Comparison of ENCODE assay signal across 13 mouse cellular contexts in genomic region chr17:76294630-76295029, GRCm38 (mm10).
DNase-seq lines count a peak whose midpoint lies in the region; ATAC-seq and TF ChIP-seq lines count a peak whose summit lies in the region.
"Had no signal": no experiment of that assay in that cellular context is flagged by ENCODE, and none has a peak within 500 bp of the region (broad histone marks: within the 10 kb centered on the region; RNA-seq: fewer than 3 reads in every experiment).

No protein-coding gene starts in this region.

- H3K4me3 ChIP-seq in forebrain, postnatal 0 days (ENCODE audit: low read depth, low read length) = no peak overlapping the region
- no peak overlapping the region for H3K4me3 ChIP-seq in forebrain, embryonic 12.5 days (replicated peaks)
- H3K4me3 ChIP-seq in lung, embryonic 14.5 days (ENCODE audit: low read depth, low read length) = no peak overlapping the region
- H3K4me3 ChIP-seq: embryonic facial prominence, embryonic 13.5 days; hindbrain, embryonic 12.5 days; neural tube, embryonic 12.5 days had no signal

- ATAC-seq in forebrain, postnatal 0 days = no peak
- no peak for ATAC-seq in forebrain, embryonic 12.5 days (ENCODE audit: low FRiP score)
- no peak for ATAC-seq in lung, embryonic 14.5 days (ENCODE audit: insufficient read depth)
- no peak for ATAC-seq in inflammation-experienced regulatory T-cells, adult 6 months

- H3K36me3 ChIP-seq in forebrain, postnatal 0 days (ENCODE audit: insufficient read depth) = no peaks in the 10 kb centered on the region
- no peaks in the 10 kb centered on the region for H3K36me3 ChIP-seq in forebrain, embryonic 12.5 days (replicated peaks)
- H3K36me3 ChIP-seq in lung, embryonic 14.5 days (ENCODE audit: insufficient read depth) = no peaks in the 10 kb centered on the region
- H3K36me3 ChIP-seq: embryonic facial prominence, embryonic 13.5 days; hindbrain, embryonic 12.5 days; neural tube, embryonic 12.5 days had no signal

- no peak overlapping the region for H3K4me2 ChIP-seq in forebrain, postnatal 0 days (ENCODE audit: low read depth)
- H3K4me2 ChIP-seq in forebrain, embryonic 12.5 days = no peak overlapping the region
- H3K4me2 ChIP-seq in lung, embryonic 14.5 days = no peak overlapping the region
- H3K4me2 ChIP-seq: embryonic facial prominence, embryonic 13.5 days; hindbrain, embryonic 12.5 days; neural tube, embryonic 12.5 days had no signal

- no peaks in the 10 kb centered on the region for H3K4me1 ChIP-seq in forebrain, postnatal 0 days (ENCODE audit: insufficient read depth)
- no peaks in the 10 kb centered on the region for H3K4me1 ChIP-seq in forebrain, embryonic 12.5 days
- H3K4me1 ChIP-seq in lung, embryonic 14.5 days (ENCODE audit: insufficient read depth) = no peaks in the 10 kb centered on the region
- H3K4me1 ChIP-seq: embryonic facial prominence, embryonic 13.5 days; hindbrain, embryonic 12.5 days; neural tube, embryonic 12.5 days had no signal

- H3K9me3 ChIP-seq in forebrain, postnatal 0 days (ENCODE audit: low read length) = no peaks in the 10 kb centered on the region
- H3K9me3 ChIP-seq in forebrain, embryonic 12.5 days = no peaks in the 10 kb centered on the region
- no peaks in the 10 kb centered on the region for H3K9me3 ChIP-seq in lung, embryonic 14.5 days (ENCODE audit: low read depth, low read length)
- H3K9me3 ChIP-seq: embryonic facial prominence, embryonic 13.5 days; hindbrain, embryonic 12.5 days; neural tube, embryonic 12.5 days had no signal

- no peak overlapping the region for H3K9ac ChIP-seq in forebrain, postnatal 0 days
- no peak overlapping the region for H3K9ac ChIP-seq in forebrain, embryonic 12.5 days
- H3K9ac ChIP-seq in lung, embryonic 14.5 days = no peak overlapping the region
- H3K9ac ChIP-seq: embryonic facial prominence, embryonic 13.5 days; hindbrain, embryonic 12.5 days; neural tube, embryonic 12.5 days had no signal

- DNase-seq in forebrain, postnatal 0 days = peak; percentile 15
- peak; percentile 25 for DNase-seq in lung, embryonic 14.5 days
- no peak for DNase-seq in lung, postnatal 14 days
- DNase-seq in R1 (ENCODE audit: low read depth, low spot score) (peak; percentile 54), adipocyte (ENCODE audit: low spot score) (no peak)
- peak; percentile 2 to 41 for DNase-seq in left cerebral cortex, adult 9 months (ENCODE audit: low spot score in 2 of 2)
- DNase-seq: gastrocnemius, postnatal 14 days; thymus, postnatal 25 days had no signal

- peak; percentile 44 for TF ChIP-seq CTCF in forebrain, postnatal 0 days (IDR thresholded peaks at IDR 0.05; ENCODE audit: low read depth)
- peak; percentile 39 for TF ChIP-seq CTCF in lung, embryonic 14.5 days (IDR thresholded peaks at IDR 0.05; ENCODE audit: low read depth)

- no peak overlapping the region for H3K27ac ChIP-seq in forebrain, postnatal 0 days (ENCODE audit: low read depth, low read length)
- H3K27ac ChIP-seq in forebrain, embryonic 12.5 days = no peak overlapping the region
- no peak overlapping the region for H3K27ac ChIP-seq in lung, embryonic 14.5 days (ENCODE audit: low read depth)
- H3K27ac ChIP-seq: embryonic facial prominence, embryonic 13.5 days; hindbrain, embryonic 12.5 days; neural tube, embryonic 12.5 days had no signal

- no peaks in the 10 kb centered on the region for H3K27me3 ChIP-seq in forebrain, postnatal 0 days (ENCODE audit: insufficient read depth, low read length)
- H3K27me3 ChIP-seq in forebrain, embryonic 12.5 days = no peaks in the 10 kb centered on the region
- no peaks in the 10 kb centered on the region for H3K27me3 ChIP-seq in lung, embryonic 14.5 days (ENCODE audit: insufficient read depth, low read length)
- H3K27me3 ChIP-seq: embryonic facial prominence, embryonic 13.5 days; hindbrain, embryonic 12.5 days; neural tube, embryonic 12.5 days had no signal

Comparison
In these comparisons a context has a peak if more than half of its experiments do, and no peak if none do; other contexts are left out.
1. DNase-seq: peak in forebrain, postnatal 0 days (single experiment), lung, embryonic 14.5 days (single experiment), R1 (single experiment) and left cerebral cortex, adult 9 months (2 of 2); none in lung, postnatal 14 days (single experiment) and adipocyte (single experiment).